Mouse (Mus musculus) midbrain, embryonic 10.5 days (tissue): ENCODE data around the gene Shox2. TPM values are rescaled to one million over a fixed set of nuclear protein-coding genes. Genes with fewer than 3 reads are reported as not detected.

Experiments used
- DNase-seq: peaks from one replicate; pipeline ENCODE4 v3.0.0-alpha.2; 2017; ENCODE audit warnings: low spot score
- H3K27ac ChIP-seq: fragments of 300-500 bp; sonication (generic); replicated peaks from 2 replicates; pipeline ENCODE4 v1.5.1; 2016; ENCODE audit warnings: mild to moderate bottlenecking
- H3K27me3 ChIP-seq: fragments of 300-500 bp; sonication (generic); 2 replicates; pipeline ENCODE4 v1.6.1; 2016; ENCODE audit warnings: low read depth, mild to moderate bottlenecking; ENCODE audit not compliant: poor library complexity, severe bottlenecking
- H3K36me3 ChIP-seq: fragments of 300-500 bp; sonication (generic); 2 replicates; pipeline ENCODE4 v1.6.1; 2016; ENCODE audit warnings: mild to moderate bottlenecking, moderate library complexity
- H3K4me1 ChIP-seq: fragments of 300-500 bp; sonication (generic); 2 replicates; pipeline ENCODE4 v1.6.1; 2016
- H3K4me3 ChIP-seq: fragments of 300-500 bp; sonication (generic); 2 replicates; pipeline ENCODE4 v1.5.1; 2016; ENCODE audit warnings: mild to moderate bottlenecking, moderate library complexity
- H3K9me3 ChIP-seq: fragments of 300-500 bp; sonication (generic); replicated peaks from 2 replicates; pipeline ENCODE4 v1.6.1; 2016; ENCODE audit warnings: mild to moderate bottlenecking
- WGBS: fragments of 180-500 bp; shearing (Covaris S2); methylation state at CpG from one replicate; pipeline ENCODE4 v1.1.7; 2016; 5-methylcytosine and 5-hydroxymethylcytosine counted together
- polyA plus RNA-seq: library from polyadenylated mRNA; unstranded; fragments of >200 nt; fragmentation: Nextera tagmentation; extraction: Ambion mirVana; gene quantifications from 2 replicates; pipeline ENCODE4 v1.2.1, GENCODE M21; 2016

Shox2 gene
- polyA plus RNA-seq, 1 experiment from 2014 or later: 10.5 TPM

- H3K4me3 ChIP-seq: peak overlapping the region; percentile 63; the same call in 1 of the 2 replicates
- no peaks in the 10 kb centered on the region for H3K36me3 ChIP-seq
- no peaks in the 10 kb centered on the region for H3K9me3 ChIP-seq
- DNase-seq: peak; percentile 38
- WGBS: 3% methylated on average over 13 of the region's 13 CpGs
- peaks cover 100% of the 10 kb centered on the region for H3K27me3 ChIP-seq
- peaks cover 46% of the 10 kb centered on the region for H3K4me1 ChIP-seq
- no peak overlapping the region; the same call in 1 of the 2 replicates for H3K27ac ChIP-seq
Observed at GRCm38 (mm10) chr3:66976889-66977615, 4.5 kb downstream of the Shox2 start.

GRCm38 (mm10) chr3:66974501-66974900 is 7.1 kb downstream of the Shox2 start:
- 10% methylated on average over 3 of the region's 3 CpGs for WGBS

GRCm38 (mm10) chr3:66973391-66973943 is 8.1 kb downstream of the Shox2 start:
- Histone ChIP-seq H3K9me3 (no peaks in the 10 kb centered on the region), H3K27me3 (peaks cover 100% of the 10 kb centered on the region), H3K36me3 (no peaks in the 10 kb centered on the region), H3K27ac (peak overlapping the region; percentile 74), H3K4me1 (peaks cover 37% of the 10 kb centered on the region), H3K4me3 (peak overlapping the region; percentile 60)
- under 1% methylated on average over 59 of the region's 59 CpGs for WGBS
- peak; percentile 73 for DNase-seq

More at GRCm38 (mm10) chr3:66974501-66974900, 7.1 kb downstream of the Shox2 start:
- Histone ChIP-seq H3K27me3 (peaks cover 100% of the 10 kb centered on the region), H3K36me3 (no peaks in the 10 kb centered on the region), H3K27ac (no peak overlapping the region), H3K9me3 (no peaks in the 10 kb centered on the region), H3K4me3 (no peak overlapping the region), H3K4me1 (peaks cover 44% of the 10 kb centered on the region)
- peak; percentile 30 for DNase-seq

- peak; percentile 13 for DNase-seq
- no peak overlapping the region for H3K27ac ChIP-seq
- peak overlapping the region; percentile 60; the same call in 1 of the 2 replicates for H3K4me3 ChIP-seq
- peaks cover 30% of the 10 kb centered on the region for H3K4me1 ChIP-seq
- H3K27me3 ChIP-seq: peaks cover 100% of the 10 kb centered on the region
- 2% methylated on average over 16 of the region's 16 CpGs for WGBS
- no peaks in the 10 kb centered on the region for H3K36me3 ChIP-seq
- no peaks in the 10 kb centered on the region for H3K9me3 ChIP-seq
Observed at GRCm38 (mm10) chr3:66972191-66972950, 9.2 kb downstream of the Shox2 start.

- peak; percentile 51 for DNase-seq
- no peaks in the 10 kb centered on the region for H3K36me3 ChIP-seq
- H3K4me3 ChIP-seq: peak overlapping the region; percentile 48
- H3K27ac ChIP-seq: 0 out of 2 replicates have a peak overlapping the region, but pooled peaks have one; percentile 6
- H3K27me3 ChIP-seq: peaks cover 94% of the 10 kb centered on the region
- under 1% methylated on average over 29 of the region's 29 CpGs for WGBS
- peaks cover 26% of the 10 kb centered on the region for H3K4me1 ChIP-seq
- H3K9me3 ChIP-seq: no peaks in the 10 kb centered on the region
Observed at GRCm38 (mm10) chr3:66970661-66971331, 10.8 kb downstream of the Shox2 start.

- Histone ChIP-seq H3K4me3 (peak overlapping the region; percentile 48), H3K4me1 (peaks cover 26% of the 10 kb centered on the region), H3K9me3 (no peaks in the 10 kb centered on the region), H3K36me3 (no peaks in the 10 kb centered on the region), H3K27ac (0 out of 2 replicates have a peak overlapping the region, but pooled peaks have one; percentile 6), H3K27me3 (peaks cover 90% of the 10 kb centered on the region)
- no peak for DNase-seq
- WGBS: 2% methylated on average over 10 of the region's 10 CpGs
Observed at GRCm38 (mm10) chr3:66970261-66970660, 11.3 kb downstream of the Shox2 start.

GRCm38 (mm10) chr3:66967508-66967907 is 14.1 kb downstream of the Shox2 start:
- 61% methylated on average over 4 of the region's 4 CpGs for WGBS

DNA sequence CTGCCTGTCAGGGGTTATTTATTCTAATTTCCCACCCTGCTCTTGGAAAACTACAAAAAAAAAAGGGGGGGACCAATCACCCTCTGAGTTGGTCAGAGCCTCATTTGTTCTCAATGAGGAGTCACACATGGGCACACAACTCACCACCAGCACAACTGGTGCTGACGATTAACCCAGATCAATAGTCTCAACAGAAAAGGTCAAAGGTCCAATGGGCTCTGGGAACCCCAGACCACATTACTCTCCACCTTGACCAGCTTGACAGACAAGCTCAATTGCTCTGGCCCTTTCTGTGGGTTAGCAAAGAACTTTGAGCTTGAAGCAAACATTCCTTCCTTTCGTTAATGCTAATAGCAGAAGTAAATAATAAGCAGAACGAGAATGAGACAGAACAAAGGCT is 16.7 kb downstream of the Shox2 start:
- H3K4me3 ChIP-seq: no peak overlapping the region
- H3K9me3 ChIP-seq: no peaks in the 10 kb centered on the region
- WGBS: 56% methylated on average over 3 of the region's 3 CpGs
- H3K27ac ChIP-seq: no peak overlapping the region
- peaks cover 37% of the 10 kb centered on the region for H3K27me3 ChIP-seq
- H3K36me3 ChIP-seq: no peaks in the 10 kb centered on the region
- DNase-seq: no peak
- H3K4me1 ChIP-seq: peaks cover 5% of the 10 kb centered on the region; the same call in 1 of the 2 replicates

More at GRCm38 (mm10) chr3:66967508-66967907, 14.1 kb downstream of the Shox2 start:
- peaks cover 63% of the 10 kb centered on the region for H3K27me3 ChIP-seq
- no peak overlapping the region for H3K27ac ChIP-seq
- H3K4me1 ChIP-seq: peaks cover 20% of the 10 kb centered on the region
- no peaks in the 10 kb centered on the region for H3K36me3 ChIP-seq
- DNase-seq: no peak
- H3K9me3 ChIP-seq: no peaks in the 10 kb centered on the region
- no peak overlapping the region for H3K4me3 ChIP-seq

DNA sequence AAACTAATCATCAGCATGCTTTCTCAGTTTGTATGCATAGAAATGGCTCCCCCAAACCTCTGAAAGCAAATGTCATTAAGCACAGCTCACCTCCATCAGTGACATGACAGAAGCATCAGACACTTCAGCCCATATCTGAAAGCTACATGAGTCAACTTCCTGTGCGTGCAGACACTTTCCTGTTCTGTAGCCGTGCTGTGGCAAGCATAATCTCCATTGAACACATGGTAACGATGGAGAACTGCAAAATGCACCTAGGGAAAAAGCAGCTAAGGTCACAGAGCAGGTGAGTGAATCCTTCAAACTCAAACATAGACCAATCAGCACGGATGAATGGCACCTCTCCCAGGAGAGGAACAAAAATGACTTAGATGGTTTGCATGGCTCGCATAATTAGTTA is 21.6 kb downstream of the Shox2 start:
- Histone ChIP-seq H3K9me3 (no peaks in the 10 kb centered on the region), H3K4me3 (no peak overlapping the region), H3K36me3 (no peaks in the 10 kb centered on the region), H3K4me1 (peaks cover 5% of the 10 kb centered on the region; the same call in 1 of the 2 replicates), H3K27ac (no peak overlapping the region), H3K27me3 (no peaks in the 10 kb centered on the region; the same call in 1 of the 2 replicates)
- 70% methylated on average over 5 of the region's 5 CpGs for WGBS
- no peak for DNase-seq

- DNase-seq: no peak
- H3K9me3 ChIP-seq: no peaks in the 10 kb centered on the region
- no peaks in the 10 kb centered on the region for H3K27me3 ChIP-seq
- H3K36me3 ChIP-seq: no peaks in the 10 kb centered on the region
- H3K27ac ChIP-seq: no peak overlapping the region
- H3K4me3 ChIP-seq: no peak overlapping the region
- H3K4me1 ChIP-seq: no peaks in the 10 kb centered on the region
- WGBS: 65% methylated on average over 2 of the region's 2 CpGs
Observed at GRCm38 (mm10) chr3:66955126-66955525, 26.4 kb downstream of the Shox2 start.

DNA sequence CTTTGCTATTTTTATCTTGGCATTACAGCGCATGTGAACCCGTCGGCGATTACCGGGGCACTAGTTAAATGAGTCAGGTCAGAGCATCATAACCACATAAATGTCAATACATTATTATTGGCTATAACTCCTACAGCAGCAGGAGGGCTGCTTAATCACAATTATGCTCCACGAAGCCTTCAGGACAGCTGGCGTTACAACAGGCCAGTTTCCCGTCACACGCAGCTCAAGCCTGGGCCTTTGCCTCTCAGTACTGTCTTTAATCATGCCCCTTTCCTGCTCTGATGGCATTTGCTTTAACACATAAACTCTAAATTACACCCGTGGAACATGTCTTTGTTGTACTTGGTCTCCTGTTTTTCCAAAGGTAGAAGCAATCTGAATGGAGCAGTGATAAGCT is 41.9 kb downstream of the Shox2 start:
- H3K9me3 ChIP-seq: no peaks in the 10 kb centered on the region
- DNase-seq: no peak
- H3K27ac ChIP-seq: no peak overlapping the region
- H3K4me3 ChIP-seq: no peak overlapping the region
- H3K27me3 ChIP-seq: no peaks in the 10 kb centered on the region
- H3K4me1 ChIP-seq: no peaks in the 10 kb centered on the region
- H3K36me3 ChIP-seq: no peaks in the 10 kb centered on the region
- WGBS: 83% methylated on average over 10 of the region's 10 CpGs

DNA sequence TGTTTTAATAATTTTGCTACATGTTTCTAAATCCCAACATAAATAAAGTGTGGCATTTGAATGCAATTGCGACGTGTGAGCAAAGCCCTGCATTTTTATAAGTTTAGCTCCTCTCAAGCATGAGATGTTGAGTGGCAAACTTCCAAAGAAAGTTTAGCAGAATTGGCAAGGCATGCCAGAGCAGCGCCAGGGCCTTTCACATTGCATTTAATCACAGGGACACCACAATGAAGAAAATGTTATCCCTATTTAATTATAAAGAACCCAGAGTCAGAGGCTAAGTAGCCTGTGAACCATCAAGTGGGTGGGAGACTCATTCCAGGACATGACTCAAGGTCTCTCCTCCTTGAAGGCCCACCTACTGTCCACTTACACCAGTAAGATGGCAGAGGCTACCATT is 59.1 kb downstream of the Shox2 start:
- H3K4me1 ChIP-seq: no peaks in the 10 kb centered on the region

More for the DNA sequence above, 59.1 kb downstream of the Shox2 start:
- no peak for DNase-seq
- Histone ChIP-seq H3K4me3 (no peak overlapping the region), H3K27me3 (no peaks in the 10 kb centered on the region), H3K27ac (no peak overlapping the region), H3K36me3 (no peaks in the 10 kb centered on the region), H3K9me3 (peaks cover 8% of the 10 kb centered on the region; the same call in 1 of the 2 replicates)
- 83% methylated on average over 3 of the region's 3 CpGs for WGBS
